Mouse (Mus musculus): ENCODE measurements around the gene Fundc1.

DNA sequence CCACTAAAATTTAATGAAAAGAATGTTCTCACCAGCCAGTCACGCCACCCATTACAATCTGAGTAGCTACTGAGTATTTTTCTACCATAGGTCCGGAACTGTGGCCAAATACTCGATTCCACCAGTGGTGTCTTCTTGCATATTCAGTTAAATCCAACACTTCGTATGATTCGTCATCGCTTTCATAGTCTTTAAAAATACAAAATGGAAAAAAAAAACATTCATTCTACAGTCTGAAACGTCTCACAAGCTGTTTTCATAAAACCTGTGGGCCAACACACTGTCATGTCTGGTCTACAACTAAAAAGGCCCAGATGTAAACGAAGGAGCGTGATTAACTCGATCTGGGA lies 879 bp downstream of the Fundc1 start:
- TF ChIP-seq EP300 (IDR thresholded peaks at IDR 0.05) (no peak), CTCF (IDR thresholded peaks at IDR 0.05) (no peak)

All from lung, postnatal 0 days (tissue).